In the genomic region with DNA sequence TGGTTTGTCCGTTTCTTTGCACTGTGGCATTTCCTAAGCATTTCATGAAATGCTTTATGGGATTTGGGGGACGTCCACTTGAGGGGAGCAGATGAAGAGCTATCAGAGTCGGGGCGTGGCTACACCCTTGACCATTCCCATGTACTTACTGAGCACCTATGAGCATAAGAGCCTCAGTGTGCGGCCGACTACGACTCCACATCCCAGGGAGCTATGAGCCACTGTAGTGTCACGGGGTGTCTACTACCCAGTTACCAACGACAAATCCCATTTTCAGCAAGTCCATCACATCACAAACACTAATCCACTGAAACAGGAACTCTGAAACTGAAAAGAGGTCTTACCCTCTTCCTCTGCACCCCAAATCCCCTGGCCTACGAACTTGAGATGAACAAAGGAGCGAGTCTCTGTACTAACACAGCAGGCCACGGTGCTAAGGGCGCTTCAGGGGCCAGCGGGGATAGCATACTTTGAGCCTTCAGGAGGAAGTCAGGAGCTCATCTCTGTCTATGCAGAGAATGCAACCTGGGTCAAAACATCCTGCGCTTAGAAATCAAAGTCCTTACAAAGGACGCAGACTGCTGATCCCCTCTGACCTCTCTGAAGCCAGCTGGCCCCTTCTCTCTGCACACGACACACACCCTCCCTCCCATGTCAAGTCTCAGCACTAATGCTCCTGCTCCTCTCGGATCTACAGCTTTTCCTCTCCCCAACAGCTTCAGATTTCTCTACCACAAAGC, we compare ENCODE assay signal across 13 mouse cellular contexts. TPM values are rescaled to one million over a fixed set of nuclear protein-coding genes. Genes with fewer than 3 reads are reported as not detected.
DNase-seq lines count a peak whose midpoint lies in the region; ATAC-seq and TF ChIP-seq lines count a peak whose summit lies in the region.
"Had no signal": no experiment of that assay in that cellular context is flagged by ENCODE, and none has a peak within 500 bp of the region (broad histone marks: within the 10 kb centered on the region; RNA-seq: fewer than 3 reads in every experiment).

No protein-coding gene starts in this region.

- CTCF ChIA-PET in Patski (lab: Charles Lee), result interaction anchor here (1.0 to 1.3 kb wide), 6 partner anchors 10 to 163 kb away, joined by 3 to 5 read pairs (median 4); no protein-coding TSS in a partner anchor

- H3K9me3 ChIP-seq in kidney, embryonic 16.5 days (ENCODE audit: low read length), result no peaks in the 10 kb centered on the region
- H3K9me3 ChIP-seq in limb, embryonic 13.5 days, result no peaks in the 10 kb centered on the region
- no peaks in the 10 kb centered on the region for H3K9me3 ChIP-seq in intestine, embryonic 16.5 days (ENCODE audit: control insufficient read depth, low read length)

- peak; percentile 89 for DNase-seq in heart, adult 11 months
- no peak for DNase-seq in heart, adult 2 months
- no peak for DNase-seq in kidney, adult 11 months
- no peak for DNase-seq in Patski (ENCODE audit: low read depth, low spot score)
- no peak for DNase-seq in left cerebral cortex, postnatal 4 days
- DNase-seq: adrenal gland, adult 2 months; cerebellum, postnatal 36 days; heart, postnatal 4 days; lung, embryonic 14.5 days; right cerebral cortex, postnatal 4 days had no signal

- H3K4me1 ChIP-seq in heart, adult 2 months (ENCODE audit: control insufficient read depth, insufficient read depth, low read length), result peaks cover 6% of the 10 kb centered on the region
- peaks cover 50% of the 10 kb centered on the region for H3K4me1 ChIP-seq in kidney, embryonic 16.5 days (ENCODE audit: insufficient read depth, low read length)
- peaks cover 59% of the 10 kb centered on the region for H3K4me1 ChIP-seq in limb, embryonic 13.5 days
- peaks cover 10% of the 10 kb centered on the region for H3K4me1 ChIP-seq in intestine, embryonic 16.5 days (ENCODE audit: control insufficient read depth, insufficient read depth, low read length)

- H3K36me3 ChIP-seq in heart, adult 2 months (ENCODE audit: control insufficient read depth, insufficient read depth, low read length), result no peaks in the 10 kb centered on the region
- no peaks in the 10 kb centered on the region for H3K36me3 ChIP-seq in kidney, embryonic 16.5 days (ENCODE audit: insufficient read depth, low read length)
- H3K36me3 ChIP-seq in limb, embryonic 13.5 days, result peaks cover 7% of the 10 kb centered on the region
- no peaks in the 10 kb centered on the region for H3K36me3 ChIP-seq in intestine, embryonic 16.5 days (ENCODE audit: control insufficient read depth, insufficient read depth, low read length)

- no peak for TF ChIP-seq EP300 in heart, adult 2 months (IDR thresholded peaks at IDR 0.05; ENCODE audit: insufficient read depth, low read depth, low read length)

- no peak overlapping the region for H3K27ac ChIP-seq in heart, adult 2 months
- peak overlapping the region; percentile 81 for H3K27ac ChIP-seq in kidney, embryonic 16.5 days (ENCODE audit: low read length)
- no peak overlapping the region for H3K27ac ChIP-seq in limb, embryonic 13.5 days
- H3K27ac ChIP-seq in intestine, embryonic 16.5 days (ENCODE audit: low read length), result no peak overlapping the region

- H3K4me3 ChIP-seq in heart, adult 2 months, result no peak overlapping the region
- no peak overlapping the region for H3K4me3 ChIP-seq in kidney, embryonic 16.5 days (ENCODE audit: low read length)
- H3K4me3 ChIP-seq in limb, embryonic 13.5 days, result no peak overlapping the region
- H3K4me3 ChIP-seq in intestine, embryonic 16.5 days (ENCODE audit: low read length), result no peak overlapping the region

- no peak for TF ChIP-seq POLR2A in heart, adult 2 months (IDR thresholded peaks at IDR 0.05; ENCODE audit: insufficient read depth, low read depth, low read length)

- H3K4me2 ChIP-seq in kidney, embryonic 16.5 days (replicated peaks; ENCODE audit: low read depth, low read length), result peak overlapping the region; percentile 5; the same call in 1 of the 2 replicates
- H3K4me2 ChIP-seq in limb, embryonic 13.5 days (replicated peaks), result 0 out of 2 replicates have a peak overlapping the region, but pooled peaks have one; percentile 1
- no peak overlapping the region for H3K4me2 ChIP-seq in intestine, embryonic 16.5 days (ENCODE audit: low read depth, low read length)
- H3K4me2 ChIP-seq: lung, embryonic 14.5 days had no signal

- TF ChIP-seq CTCF in heart, adult 2 months (IDR thresholded peaks at IDR 0.05), result no peak
- TF ChIP-seq CTCF in Patski (IDR thresholded peaks at IDR 0.05), result no peak

- 61% methylated on average over 18 of the region's 18 CpGs for WGBS in heart, adult 2 months
- WGBS in kidney, embryonic 16.5 days, result 38% methylated on average over 18 of the region's 18 CpGs
- WGBS in limb, embryonic 13.5 days, result 62% methylated on average over 18 of the region's 18 CpGs
- WGBS in intestine, embryonic 16.5 days, result 60% methylated on average over 18 of the region's 18 CpGs

- intact Hi-C loops in heart, adult 2 months (cut with DNase I), result no loop called here
- intact Hi-C loops in left cerebral cortex, postnatal 4 days (cut with DNase I), result no loop called here

- in situ Hi-C loops in Patski (cut with MboI; ENCODE audit: low pct_unique_long_range_greater_than_20kb), result no loop called here

- H3K27me3 ChIP-seq in heart, adult 2 months (ENCODE audit: control insufficient read depth, insufficient read depth, low read length), result no peaks in the 10 kb centered on the region
- H3K27me3 ChIP-seq in kidney, embryonic 16.5 days (ENCODE audit: insufficient read depth, low read length), result no peaks in the 10 kb centered on the region
- H3K27me3 ChIP-seq in Patski, result no peaks in the 10 kb centered on the region
- H3K27me3 ChIP-seq in limb, embryonic 13.5 days, result no peaks in the 10 kb centered on the region
- no peaks in the 10 kb centered on the region for H3K27me3 ChIP-seq in intestine, embryonic 16.5 days (replicated peaks; ENCODE audit: control insufficient read depth, insufficient read depth, low read length)

- H3K79me2 ChIP-seq in heart, adult 2 months (replicated peaks; ENCODE audit: control insufficient read depth, insufficient read depth, low read length), result peaks cover 15% of the 10 kb centered on the region

- peak; percentile 40; the same call in 1 of the 2 replicates for ATAC-seq in kidney, embryonic 16.5 days (ENCODE audit: low FRiP score, low TSS enrichment)
- peak; percentile 41 for ATAC-seq in Patski
- ATAC-seq in limb, embryonic 13.5 days (ENCODE audit: low FRiP score, low read depth), result no peak
- ATAC-seq in intestine, embryonic 16.5 days, result no peak; the same call in 1 of the 2 replicates

- H3K9ac ChIP-seq in heart, adult 2 months (ENCODE audit: low read depth, low read length), result no peak overlapping the region
- peak overlapping the region; percentile 39 for H3K9ac ChIP-seq in kidney, embryonic 16.5 days (replicated peaks; ENCODE audit: low read length)
- no peak overlapping the region for H3K9ac ChIP-seq in limb, embryonic 13.5 days
- H3K9ac ChIP-seq in intestine, embryonic 16.5 days (ENCODE audit: low read depth, low read length), result no peak overlapping the region
- H3K9ac ChIP-seq: lung, embryonic 14.5 days had no signal

- POLR2A ChIA-PET in Patski (lab: Charles Lee), result interaction anchor here (0.8 to 2.1 kb wide), 5 partner anchors 10 to 69 kb away, joined by 3 to 6 read pairs (median 5); no protein-coding TSS in a partner anchor

RNA-seq across cellular contexts. Expression of a gene that starts 6.5 kb away (rescaled TPM):
- 10 to 100 TPM; 29.0 to 29.3 TPM for total RNA-seq in heart, adult 2 months (2021)
- polyA plus RNA-seq in heart, adult 2 months (2012; rRNA removed), result 11.6 and 13.9 TPM in 2 replicates
- polyA plus RNA-seq in kidney, embryonic 16.5 days (2015; fragmentation: Nextera tagmentation; extraction: Ambion mirVana), result 20.1 and 22.4 TPM in 2 replicates
- 61.1 TPM for polyA plus RNA-seq in Patski (2021)
- 17.7 and 18.6 TPM in 2 replicates for polyA plus RNA-seq in limb, embryonic 13.5 days (2015; fragmentation: Nextera tagmentation; extraction: Ambion mirVana)
- 7.5 and 9.0 TPM in 2 replicates for polyA plus RNA-seq in intestine, embryonic 16.5 days (2015; fragmentation: Nextera tagmentation; extraction: Ambion mirVana)
- total RNA-seq in left cerebral cortex, postnatal 4 days (2021), result 100 to 1,000 TPM; 118 TPM

Comparison
In these comparisons a context has a peak if more than half of its experiments do, and no peak if none do; other contexts are left out.
1. ATAC-seq: peak in kidney, embryonic 16.5 days (single experiment) and Patski (single experiment); none in limb, embryonic 13.5 days (single experiment) and intestine, embryonic 16.5 days (single experiment).